Mouse (Mus musculus) MEL (cell line): Measurements from ENCODE around the gene Itgb1bp1. TPM values are rescaled to one million over a fixed set of nuclear protein-coding genes. Genes with fewer than 3 reads are reported as not detected.

Experiments used
- DNase-seq: peaks from one replicate; pipeline ENCODE4 v3.0.0; 2011; ENCODE audit warnings: low read depth, low spot score
- H3K27ac ChIP-seq: 2 replicates; pipeline ENCODE4 v1.5.1; 2012; ENCODE audit warnings: low read depth, mild to moderate bottlenecking, control low read depth, low read length, moderate library complexity; ENCODE audit not compliant: control insufficient read depth
- H3K27me3 ChIP-seq, 2 experiments: fragments of 150-350 bp in 1 of 2; sonication (generic) in 1 of 2; 2 replicates each; pipeline ENCODE4 v1.6.1; 2012; ENCODE audit warnings: low read length in 2 of 2, mild to moderate bottlenecking in 2 of 2, improper control_type of control experiment in 1 of 2, moderate library complexity in 1 of 2; ENCODE audit not compliant: insufficient read depth in 2 of 2, control insufficient read depth in 1 of 2
- H3K36me3 ChIP-seq, 2 experiments: 2 replicates each; pipeline ENCODE4 v1.6.1; 2012 to 2014; ENCODE audit warnings: low read length in 2 of 2, improper control_type of control experiment in 1 of 2, inconsistent platforms in 1 of 2, mild to moderate bottlenecking in 1 of 2; ENCODE audit not compliant: insufficient read depth in 2 of 2, control insufficient read depth in 1 of 2
- H3K4me1 ChIP-seq, 2 experiments: fragments of 150-350 bp in 1 of 2; sonication (generic) in 1 of 2; 2 replicates each; pipeline ENCODE4 v1.6.1; 2012; ENCODE audit warnings: low read length in 2 of 2, improper control_type of control experiment in 1 of 2, mild to moderate bottlenecking in 1 of 2; ENCODE audit not compliant: insufficient read depth in 2 of 2, control insufficient read depth in 1 of 2
- H3K4me3 ChIP-seq, 2 experiments: fragments of 150-350 bp in 1 of 2; sonication (generic) in 1 of 2; 2 replicates each; pipeline ENCODE4 v1.5.1; 2012; ENCODE audit warnings: low read depth in 2 of 2, low read length in 2 of 2, mild to moderate bottlenecking in 2 of 2, moderate library complexity in 2 of 2, control low read depth in 1 of 2, improper control_type of control experiment in 1 of 2; ENCODE audit not compliant: control insufficient read depth in 1 of 2, insufficient read depth in 1 of 2
- H3K79me2 ChIP-seq: 2 replicates; pipeline ENCODE4 v1.6.1; 2012; ENCODE audit warnings: mild to moderate bottlenecking, low read length, moderate library complexity; ENCODE audit not compliant: control insufficient read depth, poor library complexity, insufficient read depth
- H3K9ac ChIP-seq: 2 replicates; pipeline ENCODE4 v1.6.1; 2012; ENCODE audit warnings: low read depth, mild to moderate bottlenecking, control low read depth, low read length, moderate library complexity; ENCODE audit not compliant: control insufficient read depth, poor library complexity, severe bottlenecking
- H3K9me3 ChIP-seq: fragments of 150-350 bp; sonication (generic); replicated peaks from 2 replicates; pipeline ENCODE4 v1.6.1; 2012; ENCODE audit warnings: mild to moderate bottlenecking, low read length, improper control_type of control experiment, moderate library complexity; ENCODE audit not compliant: insufficient read depth
- BHLHE40 ChIP-seq: IDR thresholded peaks from 2 replicates; pipeline ENCODE4 v1.6.1; 2012; ENCODE audit warnings: low read depth, mild to moderate bottlenecking, inconsistent platforms, low read length, improper control_type of control experiment, borderline replicate concordance
- CTCF ChIP-seq, 3 experiments: IDR thresholded peaks in 2 of 3; conservative IDR thresholded peaks in 1 of 3; 2 replicates each; pipeline ENCODE4 v1.5.1; 2011 to 2012; ENCODE audit warnings: low read length in 3 of 3, low read depth in 2 of 3, mild to moderate bottlenecking in 2 of 3, improper control_type of control experiment in 1 of 3, inconsistent platforms in 1 of 3, mixed read lengths in 1 of 3, moderate library complexity in 1 of 3; ENCODE audit not compliant: control insufficient read depth in 1 of 3, insufficient read depth in 1 of 3, poor library complexity in 1 of 3, severe bottlenecking in 1 of 3
- E2F4 ChIP-seq: IDR thresholded peaks from 2 replicates; pipeline ENCODE4 v1.6.1; 2011; ENCODE audit warnings: low read depth, low read length, improper control_type of control experiment, borderline replicate concordance
- ELF1 ChIP-seq: IDR thresholded peaks from 2 replicates; pipeline ENCODE4 v1.6.1; 2014; ENCODE audit warnings: low read depth, mild to moderate bottlenecking, inconsistent platforms, low read length, improper control_type of control experiment, moderate library complexity
- ETS1 ChIP-seq: IDR thresholded peaks from 2 replicates; pipeline ENCODE4 v1.6.1; 2012; ENCODE audit warnings: low read depth, mild to moderate bottlenecking, inconsistent platforms, low read length, improper control_type of control experiment, moderate library complexity
- GABPA ChIP-seq: IDR thresholded peaks from 2 replicates; pipeline ENCODE4 v1.6.1; 2012; ENCODE audit warnings: low read depth, mild to moderate bottlenecking, inconsistent platforms, low read length, improper control_type of control experiment, moderate library complexity
- HCFC1 ChIP-seq: IDR thresholded peaks from 2 replicates; pipeline ENCODE4 v1.6.1; 2012; ENCODE audit warnings: low read depth, mild to moderate bottlenecking, inconsistent platforms, low read length, improper control_type of control experiment, moderate library complexity
- MXI1 ChIP-seq: IDR thresholded peaks from 2 replicates; pipeline ENCODE4 v1.6.1; 2011; ENCODE audit warnings: mild to moderate bottlenecking, low read depth, low read length, improper control_type of control experiment
- MYB ChIP-seq: IDR thresholded peaks from 2 replicates; pipeline ENCODE4 v1.6.1; 2011; ENCODE audit warnings: mild to moderate bottlenecking, low read depth, low read length, improper control_type of control experiment
- POLR2A ChIP-seq, 2 experiments: IDR thresholded peaks; 2 replicates each; pipeline ENCODE4 v1.6.1; 2011 to 2012; ENCODE audit warnings: low read length in 2 of 2, mild to moderate bottlenecking in 2 of 2, control low read depth in 1 of 2, improper control_type of control experiment in 1 of 2, low read depth in 1 of 2, moderate library complexity in 1 of 2; ENCODE audit not compliant: control insufficient read depth in 1 of 2, insufficient read depth in 1 of 2, poor library complexity in 1 of 2
- POLR2AphosphoS2 ChIP-seq: IDR thresholded peaks from 2 replicates; pipeline ENCODE4 v1.6.1; 2011; ENCODE audit warnings: low read length, improper control_type of control experiment
- RCOR1 ChIP-seq: IDR thresholded peaks from 2 replicates; pipeline ENCODE4 v1.6.1; 2012; ENCODE audit warnings: low read depth, mild to moderate bottlenecking, inconsistent platforms, low read length, improper control_type of control experiment
- TAL1 ChIP-seq: IDR thresholded peaks from 2 replicates; pipeline ENCODE4 v1.6.1; 2012; ENCODE audit warnings: mild to moderate bottlenecking, inconsistent platforms, low read length, moderate library complexity, mixed read lengths
- USF2 ChIP-seq, 2 experiments: IDR thresholded peaks; 2 replicates each; pipeline ENCODE4 v1.6.1; 2011 to 2012; ENCODE audit warnings: improper control_type of control experiment in 2 of 2, low read length in 2 of 2, borderline replicate concordance in 1 of 2, inconsistent platforms in 1 of 2, low read depth in 1 of 2, mild to moderate bottlenecking in 1 of 2; ENCODE audit not compliant: insufficient read depth in 1 of 2
- ZC3H11A ChIP-seq: IDR thresholded peaks from 2 replicates; pipeline ENCODE4 v1.6.1; 2012; ENCODE audit warnings: low read depth, mild to moderate bottlenecking, inconsistent platforms, low read length, improper control_type of control experiment
- ZMIZ1 ChIP-seq: IDR thresholded peaks from 2 replicates; pipeline ENCODE4 v1.6.1; 2012; ENCODE audit warnings: low read depth, mild to moderate bottlenecking, inconsistent platforms, low read length, improper control_type of control experiment, moderate library complexity
- polyA plus RNA-seq, 2 experiments: library from polyadenylated mRNA; stranded (reverse) in 1 of 2; unstranded in 1 of 2; fragments of >175 nt in 1 of 2; fragments of >200 nt in 1 of 2; gene quantifications; 2 replicates each; pipeline versions ENCODE4 v1.2.1 to v1.2.4; 2012; ENCODE audit warnings: low replicate concordance in 2 of 2, low read depth in 1 of 2; ENCODE audit not compliant: insufficient read length in 2 of 2, insufficient read depth in 1 of 2, missing spikeins in 1 of 2
- total RNA-seq: library from RNA; depleted of rRNA; stranded (reverse); fragments of 300-350 nt; gene quantifications from 2 replicates; pipeline ENCODE4 v1.2.3, GENCODE M21; 2012

The Itgb1bp1 gene
- total and polyA plus RNA-seq, 3 experiments = 22.0 to 41.3 TPM; not detected in 1

GRCm38 (mm10) chr12:21289651-21290050, 3.6 kb upstream of the Itgb1bp1 start:
- DNase-seq = no peak
- H3K4me1 ChIP-seq = peaks cover 0 to 14% of the 10 kb centered on the region in 2 experiments; a peak in 3 of 4 replicates
- H3K79me2 ChIP-seq = peaks cover 23% of the 10 kb centered on the region
- peaks cover 0 to 9% of the 10 kb centered on the region in 2 experiments; a peak in 3 of 4 replicates for H3K36me3 ChIP-seq
- no peak overlapping the region for H3K9ac ChIP-seq
- no peaks in the 10 kb centered on the region for H3K9me3 ChIP-seq
- no peak overlapping the region for H3K4me3 ChIP-seq
- peak overlapping the region; percentile 37; the same call in 1 of the 2 replicates for H3K27ac ChIP-seq
- no peaks in the 10 kb centered on the region for H3K27me3 ChIP-seq
- TF ChIP-seq MXI1 (no peak), ETS1 (no peak), ZC3H11A (no peak), BHLHE40 (no peak), USF2 (IDR thresholded peaks at IDR 0.05; ENCODE audit: borderline replicate concordance in 1 of 2, insufficient read depth in 1 of 2, low read depth in 1 of 2, low read length in 2 of 2) (no peak), POLR2A (IDR thresholded peaks at IDR 0.05; ENCODE audit: control insufficient read depth in 1 of 2, insufficient read depth in 1 of 2, low read depth in 1 of 2, low read length in 2 of 2, poor library complexity in 1 of 2) (no peak), HCFC1 (no peak), CTCF (IDR thresholded peaks at IDR 0.05 in 2 of 3, conservative IDR thresholded peaks at IDR 0.05 in 1 of 3; ENCODE audit: control insufficient read depth in 1 of 3, insufficient read depth in 1 of 3, low read depth in 2 of 3, low read length in 3 of 3, poor library complexity in 1 of 3, severe bottlenecking in 1 of 3) (no peak), ZMIZ1 (no peak), E2F4 (no peak), RCOR1 (no peak), TAL1 (no peak), MYB (no peak), ELF1 (no peak)

GRCm38 (mm10) chr12:21288716-21289395, 2.8 kb upstream of the Itgb1bp1 start:
- Histone ChIP-seq H3K79me2 (peaks cover 23% of the 10 kb centered on the region), H3K27me3 (no peaks in the 10 kb centered on the region), H3K4me3 (no peak overlapping the region), H3K27ac (no peak overlapping the region), H3K9me3 (no peaks in the 10 kb centered on the region), H3K36me3 (peaks cover 0 to 9% of the 10 kb centered on the region in 2 experiments; a peak in 3 of 4 replicates), H3K4me1 (peaks cover 0 to 16% of the 10 kb centered on the region in 2 experiments; a peak in 3 of 4 replicates), H3K9ac (no peak overlapping the region)
- no peak for TF ChIP-seq POLR2A (IDR thresholded peaks at IDR 0.05; ENCODE audit: control insufficient read depth in 1 of 2, insufficient read depth in 1 of 2, low read depth in 1 of 2, low read length in 2 of 2, poor library complexity in 1 of 2)
- TF ChIP-seq GABPA = no peak
- no peak for TF ChIP-seq ETS1
- no peak for TF ChIP-seq POLR2AphosphoS2
- TF ChIP-seq MXI1 = no peak
- DNase-seq = no peak
